Mouse (Mus musculus): ENCODE results near the gene Tbcd.

- no peak for TF ChIP-seq CHD2 (IDR thresholded peaks at IDR 0.05; ENCODE audit: low read depth, low read length)
- no peak for TF ChIP-seq MAFK (IDR thresholded peaks at IDR 0.05; ENCODE audit: insufficient read depth, low read depth, low read length)
- TF ChIP-seq ZNF384 (IDR thresholded peaks at IDR 0.05; ENCODE audit: low read depth, low read length) = no peak
These were observed 200.2 kb downstream of the Tbcd start for GRCm38 (mm10) chr11:121651983-121652382.

All from ES-E14 (cell line).